Comparison of ENCODE assay signal across 10 mouse cellular contexts in genomic region chr11:94136656-94137055, GRCm38 (mm10).
DNase-seq lines count a peak whose midpoint lies in the region; TF ChIP-seq lines count a peak whose summit lies in the region.
"Had no signal": no experiment of that assay in that cellular context is flagged by ENCODE, and none has a peak within 500 bp of the region (broad histone marks: within the 10 kb centered on the region; RNA-seq: fewer than 3 reads in every experiment).

No protein-coding gene starts in this region.

- DNase-seq in heart, adult 11 months = peak; percentile 98
- DNase-seq in heart, adult 8-10 months (ENCODE audit: low spot score) = no peak
- peak; percentile 52 for DNase-seq in testis, postnatal 10 days (ENCODE audit: low spot score)
- no peak for DNase-seq in testis, postnatal 14 days (ENCODE audit: low spot score)
- DNase-seq in heart, embryonic 10.5 days (ENCODE audit: low spot score) = no peak
- DNase-seq in skeletal muscle tissue, adult 2 months (ENCODE audit: low read depth, low spot score) = peak; percentile 97
- no peak for DNase-seq in thymus, adult 2 months
- no peak for DNase-seq in embryonic facial prominence, embryonic 10.5 days (ENCODE audit: low spot score)

- peak overlapping the region; percentile 88; the same call in 1 of the 2 replicates for H3K27ac ChIP-seq in heart, embryonic 10.5 days
- H3K27ac ChIP-seq in thymus, adult 2 months (ENCODE audit: control insufficient read depth, insufficient read depth, low read length) = no peak overlapping the region
- no peak overlapping the region for H3K27ac ChIP-seq in embryonic facial prominence, embryonic 10.5 days (replicated peaks)

- H3K9me3 ChIP-seq in heart, embryonic 10.5 days = no peaks in the 10 kb centered on the region
- no peaks in the 10 kb centered on the region for H3K9me3 ChIP-seq in embryonic facial prominence, embryonic 10.5 days
- H3K9me3 ChIP-seq: G1E; lung, embryonic 15.5 days had no signal

- H3K27me3 ChIP-seq in heart, embryonic 10.5 days (ENCODE audit: insufficient read depth, poor library complexity, severe bottlenecking) = peaks cover 11% of the 10 kb centered on the region; the same call in 1 of the 2 replicates
- H3K27me3 ChIP-seq in thymus, adult 2 months (ENCODE audit: control insufficient read depth, insufficient read depth, low read length) = no peaks in the 10 kb centered on the region
- H3K27me3 ChIP-seq in embryonic facial prominence, embryonic 10.5 days (replicated peaks; ENCODE audit: low read depth, poor library complexity, severe bottlenecking) = peaks cover 22% of the 10 kb centered on the region
- H3K27me3 ChIP-seq: lung, embryonic 15.5 days had no signal

- WGBS in heart, embryonic 10.5 days = 53% methylated on average over 7 of the region's 7 CpGs
- WGBS in thymus, adult 2 months = 87% methylated on average over 7 of the region's 7 CpGs
- 72% methylated on average over 7 of the region's 7 CpGs for WGBS in embryonic facial prominence, embryonic 10.5 days

- TF ChIP-seq CTCF in thymus, adult 2 months (IDR thresholded peaks at IDR 0.05; ENCODE audit: borderline replicate concordance, control insufficient read depth, extremely low read depth, insufficient read depth, low read length, poor library complexity) = no peak

- H3K4me3 ChIP-seq in heart, embryonic 10.5 days = no peak overlapping the region
- no peak overlapping the region for H3K4me3 ChIP-seq in thymus, adult 2 months (ENCODE audit: control insufficient read depth, insufficient read depth, low read length)
- H3K4me3 ChIP-seq in embryonic facial prominence, embryonic 10.5 days = no peak overlapping the region
- H3K4me3 ChIP-seq: lung, embryonic 15.5 days had no signal

- TF ChIP-seq POLR2A in thymus, adult 2 months (IDR thresholded peaks at IDR 0.05; ENCODE audit: control insufficient read depth, extremely low read depth, insufficient read depth, low read length, poor library complexity) = no peak

- peaks cover 66% of the 10 kb centered on the region for H3K4me1 ChIP-seq in heart, embryonic 10.5 days
- H3K4me1 ChIP-seq in thymus, adult 2 months (replicated peaks; ENCODE audit: control insufficient read depth, insufficient read depth, low read length) = 0 out of 2 replicates have a peak, but pooled peaks cover 2% of the 10 kb centered on the region
- peaks cover 76% of the 10 kb centered on the region for H3K4me1 ChIP-seq in embryonic facial prominence, embryonic 10.5 days

- no peaks in the 10 kb centered on the region for H3K36me3 ChIP-seq in heart, embryonic 10.5 days
- H3K36me3 ChIP-seq in thymus, adult 2 months (ENCODE audit: control insufficient read depth, insufficient read depth, low read length) = no peaks in the 10 kb centered on the region
- no peaks in the 10 kb centered on the region for H3K36me3 ChIP-seq in embryonic facial prominence, embryonic 10.5 days (replicated peaks)
- H3K36me3 ChIP-seq: G1E; lung, embryonic 15.5 days had no signal

Comparison
In these comparisons a context has a peak if more than half of its experiments do, and no peak if none do; other contexts are left out.
1. DNase-seq: peak in heart, adult 11 months (single experiment), testis, postnatal 10 days (single experiment) and skeletal muscle tissue, adult 2 months (single experiment); none in heart, adult 8-10 months (single experiment), testis, postnatal 14 days (single experiment), heart, embryonic 10.5 days (single experiment), thymus, adult 2 months (single experiment) and embryonic facial prominence, embryonic 10.5 days (single experiment).